Mouse (Mus musculus): Measurements from ENCODE around the gene Fam227a.

DNA sequence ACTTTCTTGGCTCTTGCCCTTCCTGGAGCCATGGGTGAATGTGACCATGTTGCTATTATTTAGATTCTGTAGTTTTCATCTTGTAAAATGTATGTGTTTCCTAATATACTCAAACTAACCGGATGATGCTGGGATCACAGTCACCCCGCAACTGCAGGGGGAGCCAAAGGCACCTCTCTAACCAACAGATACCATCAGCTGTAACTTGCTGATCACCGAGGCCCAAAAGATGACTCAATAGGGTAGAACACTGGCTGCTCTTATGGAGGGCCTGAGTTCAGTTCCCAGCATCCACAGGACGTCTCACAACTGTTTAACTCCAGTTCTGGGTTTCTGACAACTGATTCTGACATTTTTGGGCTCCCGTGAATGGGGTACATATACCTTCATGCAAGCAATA is 42.0 kb downstream of the Fam227a start:
- TF ChIP-seq MAFK (IDR thresholded peaks at IDR 0.05; ENCODE audit: insufficient read depth, low read depth, low read length): no peak
- TF ChIP-seq CHD2 (IDR thresholded peaks at IDR 0.05; ENCODE audit: low read depth, low read length): no peak
- TF ChIP-seq ZNF384 (IDR thresholded peaks at IDR 0.05; ENCODE audit: low read depth, low read length): no peak
- no peak for TF ChIP-seq HCFC1 (IDR thresholded peaks at IDR 0.05; ENCODE audit: borderline replicate concordance, insufficient read depth, low read length)
- no peak for TF ChIP-seq ZC3H11A (IDR thresholded peaks at IDR 0.05; ENCODE audit: borderline replicate concordance, low read depth, low read length)

Measured in ES-E14 (cell line).